ENCODE assay signal across 9 mouse cellular contexts in genomic region chr13:55414743-55415380, GRCm38 (mm10). TPM values are rescaled to one million over a fixed set of nuclear protein-coding genes. Genes with fewer than 3 reads are reported as not detected.
DNase-seq lines count a peak whose midpoint lies in the region; ATAC-seq and TF ChIP-seq lines count a peak whose summit lies in the region.
"Had no signal": no experiment of that assay in that cellular context is flagged by ENCODE, and none has a peak within 500 bp of the region (broad histone marks: within the 10 kb centered on the region; RNA-seq: fewer than 3 reads in every experiment).

Pfn3 (minus strand) TSS chr13:55415232.

- peak within 1 kb of the TSS; percentile 46 for H3K4me3 ChIP-seq in cerebellum, adult 2 months (replicated peaks; ENCODE audit: insufficient read depth, low read depth, low read length)
- H3K4me3 ChIP-seq in heart, postnatal 0 days (ENCODE audit: low read depth, low read length) = peak within 1 kb of the TSS; percentile 6; the same call in 1 of the 2 replicates
- 0 out of 2 replicates have a peak within 1 kb of the TSS, but pooled peaks have one; percentile 10 for H3K4me3 ChIP-seq in liver, embryonic 15.5 days (replicated peaks)

- no peak for TF ChIP-seq POLR2A in cerebellum, adult 2 months (IDR thresholded peaks at IDR 0.05; ENCODE audit: borderline replicate concordance, insufficient read depth, low read length)

- peak; percentile 24 to 44 for DNase-seq in cerebellum, adult 2 months
- DNase-seq in embryo, embryonic 9.5 days (ENCODE audit: extremely low spot score) = peak; percentile 53
- peak; percentile 18 for DNase-seq in heart, postnatal 0 days (ENCODE audit: low spot score)
- DNase-seq in kidney, postnatal 4 days = peak; percentile 83 to 89
- DNase-seq in retina, postnatal 7 days (ENCODE audit: low read depth, low spot score) = peak; percentile 41
- no peak for DNase-seq in thymus, postnatal 4 days

- H3K4me1 ChIP-seq in cerebellum, adult 2 months (ENCODE audit: control insufficient read depth, insufficient read depth, low read length) = peaks cover 3% of the 10 kb centered on the region; the same call in 1 of the 2 replicates
- H3K4me1 ChIP-seq in heart, postnatal 0 days (ENCODE audit: control insufficient read depth, insufficient read depth) = no peaks in the 10 kb centered on the region
- H3K4me1 ChIP-seq in liver, embryonic 15.5 days (replicated peaks) = peaks cover 22% of the 10 kb centered on the region

- WGBS in cerebellum, adult 2 months = 19% methylated on average over 41 of the region's 41 CpGs
- 10% methylated on average over 41 of the region's 41 CpGs for WGBS in heart, postnatal 0 days
- WGBS in liver, embryonic 15.5 days (ENCODE audit: insufficient replicate concordance) = 14% methylated on average over 41 of the region's 41 CpGs

- no peak within 1 kb of the TSS for H3K27ac ChIP-seq in cerebellum, adult 2 months (ENCODE audit: insufficient read depth, low read length)
- no peak within 1 kb of the TSS for H3K27ac ChIP-seq in heart, postnatal 0 days (ENCODE audit: low read depth)
- H3K27ac ChIP-seq in liver, embryonic 15.5 days (replicated peaks) = no peak within 1 kb of the TSS

- no peak for ATAC-seq in cerebellum, adult (ENCODE audit: insufficient number of reproducible peaks, low FRiP score, low TSS enrichment)
- ATAC-seq in heart, postnatal 0 days (ENCODE audit: insufficient read depth, low read depth) = peak; percentile 54
- no peak for ATAC-seq in liver, embryonic 15.5 days (ENCODE audit: insufficient read depth)

- TF ChIP-seq EP300 in heart, postnatal 0 days (IDR thresholded peaks at IDR 0.05; ENCODE audit: low read depth) = no peak

- H3K36me3 ChIP-seq in heart, postnatal 0 days (replicated peaks; ENCODE audit: control insufficient read depth, insufficient read depth, low read length) = no peaks in the 10 kb centered on the region
- no peaks in the 10 kb centered on the region for H3K36me3 ChIP-seq in liver, embryonic 15.5 days (replicated peaks)

- no peak for TF ChIP-seq CTCF in cerebellum, adult 2 months (IDR thresholded peaks at IDR 0.05; ENCODE audit: borderline replicate concordance, insufficient read depth, low read depth, low read length)
- no peak for TF ChIP-seq CTCF in heart, postnatal 0 days (IDR thresholded peaks at IDR 0.05; ENCODE audit: low read depth)

- H3K4me2 ChIP-seq in heart, postnatal 0 days (ENCODE audit: low read depth, low read length) = peak within 1 kb of the TSS; percentile 7; the same call in 1 of the 2 replicates
- peak within 1 kb of the TSS; percentile 44; the same call in 1 of the 2 replicates for H3K4me2 ChIP-seq in liver, embryonic 15.5 days

- H3K9ac ChIP-seq in heart, postnatal 0 days (replicated peaks; ENCODE audit: low read depth, low read length) = no peak within 1 kb of the TSS
- H3K9ac ChIP-seq in liver, embryonic 15.5 days = no peak within 1 kb of the TSS

- H3K9me3 ChIP-seq in heart, postnatal 0 days (replicated peaks; ENCODE audit: control insufficient read depth, low read length) = no peaks in the 10 kb centered on the region
- no peaks in the 10 kb centered on the region for H3K9me3 ChIP-seq in liver, embryonic 15.5 days (replicated peaks)

- no peaks in the 10 kb centered on the region for H3K27me3 ChIP-seq in cerebellum, adult 2 months (ENCODE audit: control insufficient read depth, insufficient read depth, low read length)
- peaks cover 63% of the 10 kb centered on the region for H3K27me3 ChIP-seq in heart, postnatal 0 days (ENCODE audit: control insufficient read depth, insufficient read depth, low read length)
- peaks cover 79% of the 10 kb centered on the region for H3K27me3 ChIP-seq in liver, embryonic 15.5 days

RNA-seq across cellular contexts. Expression of gene Pfn3, which starts in this region (rescaled TPM):
- not detected in 2 replicates for polyA plus RNA-seq in cerebellum, adult 2 months (2012; rRNA removed)
- not detected in 2 replicates for total RNA-seq in heart, postnatal 0 days (2014; rRNA removed; ENCODE audit: low replicate concordance)
- polyA plus RNA-seq in heart, postnatal 0 days (2015; fragmentation: Nextera tagmentation; extraction: Ambion mirVana) = not detected in 2 replicates
- polyA plus RNA-seq in liver, embryonic 15.5 days (2015; fragmentation: Nextera tagmentation; extraction: Ambion mirVana) = not detected in 2 replicates
- total RNA-seq: gastrocnemius, adult 8-10 months had no signal

Comparison
In these comparisons a context has a peak if more than half of its experiments do, and no peak if none do; other contexts are left out.
1. Peak in DNase-seq and H3K4me3 ChIP-seq in cerebellum, adult 2 months; RNA of the gene not detected or under 1 TPM.
2. Peak in DNase-seq, ATAC-seq, H3K4me3 ChIP-seq and H3K4me2 ChIP-seq in heart, postnatal 0 days; RNA of the gene not detected or under 1 TPM.